ENCODE assay signal across 9 mouse cellular contexts in genomic region chr2:37786461-37786860, GRCm38 (mm10). TPM values are rescaled to one million over a fixed set of nuclear protein-coding genes. Genes with fewer than 3 reads are reported as not detected.
DNase-seq lines count a peak whose midpoint lies in the region; ATAC-seq and TF ChIP-seq lines count a peak whose summit lies in the region.
"Had no signal": no experiment of that assay in that cellular context is flagged by ENCODE, and none has a peak within 500 bp of the region (broad histone marks: within the 10 kb centered on the region; RNA-seq: fewer than 3 reads in every experiment).

No protein-coding gene starts in this region.

- H3K4me2 ChIP-seq in liver, postnatal 0 days (ENCODE audit: low read depth, low read length), result peak overlapping the region; percentile 38; the same call in 1 of the 2 replicates

- TF ChIP-seq EP300 in liver, postnatal 0 days (IDR thresholded peaks at IDR 0.05; ENCODE audit: low read depth), result no peak

- peak overlapping the region; percentile 81 for H3K27ac ChIP-seq in heart, embryonic 10.5 days
- H3K27ac ChIP-seq in ES-E14 (ENCODE audit: insufficient read depth, low read depth, low read length, poor library complexity, severe bottlenecking), result no peak overlapping the region
- no peak overlapping the region for H3K27ac ChIP-seq in liver, postnatal 0 days (ENCODE audit: low read depth)

- no peak for TF ChIP-seq CTCF in liver, postnatal 0 days (IDR thresholded peaks at IDR 0.05; ENCODE audit: low read depth)

- 18% methylated on average over 52 of the region's 52 CpGs for whole genome bisulfite sequencing in heart, embryonic 10.5 days
- WGBS in liver, postnatal 0 days (ENCODE audit: insufficient replicate concordance), result 28% methylated on average over 40 of the region's 52 CpGs

- no peaks in the 10 kb centered on the region; the same call in 1 of the 2 replicates for H3K9me3 ChIP-seq in heart, embryonic 10.5 days
- H3K9me3 ChIP-seq in ES-E14 (ENCODE audit: control insufficient read depth, insufficient read depth, low read depth, low read length), result no peaks in the 10 kb centered on the region
- H3K9me3 ChIP-seq in liver, postnatal 0 days (ENCODE audit: low read length), result no peaks in the 10 kb centered on the region
- H3K9me3 ChIP-seq: G1E had no signal

- in situ Hi-C loops in ES-E14 (cut with MboI; ENCODE audit: low sequenced_read_pairs in 2 of 2, unreplicated experiment in 2 of 2), result no loop called here

- peak overlapping the region; percentile 24; the same call in 1 of the 2 replicates for H3K9ac ChIP-seq in ES-E14 (ENCODE audit: insufficient read depth, low read depth, low read length, poor library complexity, severe bottlenecking)
- H3K9ac ChIP-seq in liver, postnatal 0 days (replicated peaks), result no peak overlapping the region

- peaks cover 38% of the 10 kb centered on the region for H3K36me3 ChIP-seq in heart, embryonic 10.5 days
- no peaks in the 10 kb centered on the region for H3K36me3 ChIP-seq in ES-E14 (ENCODE audit: control insufficient read depth, insufficient read depth, low read length, poor library complexity, severe bottlenecking)
- H3K36me3 ChIP-seq in liver, postnatal 0 days (replicated peaks; ENCODE audit: insufficient read depth, low read length), result no peaks in the 10 kb centered on the region
- H3K36me3 ChIP-seq: G1E had no signal

- H3K27me3 ChIP-seq in heart, embryonic 10.5 days (ENCODE audit: insufficient read depth, poor library complexity, severe bottlenecking), result peaks cover 24% of the 10 kb centered on the region; the same call in 1 of the 2 replicates
- H3K27me3 ChIP-seq in liver, postnatal 0 days (ENCODE audit: insufficient read depth, low read length), result peaks cover 14% of the 10 kb centered on the region

- intact Hi-C loops in left cerebral cortex, postnatal 4 days (cut with DNase I), result no loop called here

- peak overlapping the region; percentile 52 for H3K4me3 ChIP-seq in heart, embryonic 10.5 days
- H3K4me3 ChIP-seq in ES-E14 (ENCODE audit: insufficient read depth in 1 of 2, low read depth in 1 of 2, low read length in 2 of 2, poor library complexity in 1 of 2, severe bottlenecking in 1 of 2), result peak overlapping the region; percentile 60 to 75
- peak overlapping the region; percentile 19; the same call in 1 of the 2 replicates for H3K4me3 ChIP-seq in liver, postnatal 0 days (ENCODE audit: low read depth, low read length)

- DNase-seq in heart, embryonic 10.5 days (ENCODE audit: low spot score), result peak; percentile 78
- no peak for DNase-seq in heart, adult 18-20 months
- DNase-seq in ES-E14 (ENCODE audit: low read depth, low spot score), result no peak
- DNase-seq in heart, postnatal 4 days, result peak; percentile 60
- no peak for DNase-seq in liver, postnatal 0 days
- no peak for DNase-seq in left cerebral cortex, adult 9 months (ENCODE audit: low spot score in 2 of 2)
- no peak for DNase-seq in left cerebral cortex, postnatal 4 days

- H3K4me1 ChIP-seq in heart, embryonic 10.5 days, result peaks cover 65% of the 10 kb centered on the region
- peaks cover 0 to 8% of the 10 kb centered on the region in 2 experiments; a peak in 1 of 4 replicates for H3K4me1 ChIP-seq in ES-E14 (ENCODE audit: control insufficient read depth in 2 of 2, insufficient read depth in 2 of 2, low read length in 2 of 2, poor library complexity in 1 of 2)
- no peaks in the 10 kb centered on the region for H3K4me1 ChIP-seq in liver, postnatal 0 days (ENCODE audit: insufficient read depth)

- no peak for ATAC-seq in liver, postnatal 0 days
- no peak for ATAC-seq in activated CD4-positive, CD25-positive, alpha-beta regulatory T cell, adult 4 months

TF ChIP-seq in ES-E14, 5 proteins besides CTCF, POLR2A, EP300 and RAD21:
- TF ChIP-seq ZC3H11A (IDR thresholded peaks at IDR 0.05; ENCODE audit: borderline replicate concordance, low read depth, low read length) (no peak), ZNF384 (IDR thresholded peaks at IDR 0.05; ENCODE audit: low read depth, low read length) (no peak), CHD2 (IDR thresholded peaks at IDR 0.05; ENCODE audit: low read depth, low read length) (no peak), HCFC1 (IDR thresholded peaks at IDR 0.05; ENCODE audit: borderline replicate concordance, insufficient read depth, low read length) (no peak)

RNA-seq across cellular contexts. Expression of gene Crb2, which starts 10.4 kb away (rescaled TPM):
- polyA plus RNA-seq in heart, embryonic 10.5 days (2016; fragmentation: Nextera tagmentation; extraction: Ambion mirVana), result 15.2 and 18.5 TPM in 2 replicates
- under 1 TPM; 0.57 to 0.75 TPM for total RNA-seq in heart, adult 18-20 months (2021)
- total RNA-seq in ES-E14 (2012; rRNA removed), result 1.3 and 1.7 TPM in 2 replicates
- total RNA-seq in heart, postnatal 4 days (2021), result 1 to 10 TPM; 1.5 to 2.0 TPM
- polyA plus RNA-seq in liver, postnatal 0 days (2015; fragmentation: Nextera tagmentation; extraction: Ambion mirVana), result 0.16 and 0.19 TPM in 2 replicates
- under 1 TPM in 1 of 2 experiments, not detected in 1; 0.07 TPM for polyA plus RNA-seq in activated CD4-positive, CD25-positive, alpha-beta regulatory T cell, adult 4 months (2017; shearing (Covaris generic))
- total RNA-seq in left cerebral cortex, postnatal 4 days (2021), result 1 to 10 TPM; 3.9 to 4.6 TPM
- polyA plus RNA-seq: G1E had no signal

Comparison
In these comparisons a context has a peak if more than half of its experiments do, and no peak if none do; other contexts are left out.
1. DNase-seq: peak in heart, embryonic 10.5 days (single experiment) and heart, postnatal 4 days (single experiment); none in heart, adult 18-20 months (0 of 2), ES-E14 (single experiment), liver, postnatal 0 days (single experiment), left cerebral cortex, adult 9 months (0 of 2) and left cerebral cortex, postnatal 4 days (single experiment).
2. Peak in every context shown above with its lines, with median percentiles within 50 percentile points of each other: H3K4me3 ChIP-seq.